Mouse (Mus musculus) midbrain, embryonic 11.5 days (tissue): ENCODE results near the gene Pet100. TPM values are rescaled to one million over a fixed set of nuclear protein-coding genes. Genes with fewer than 3 reads are reported as not detected.

Source experiments
- ATAC-seq: fragments of 200-750 bp; cut with Nextera tagmentation; 2 replicates; pipeline ENCODE4 v1.8.0; 2017; ENCODE audit warnings: moderate TSS enrichment, moderate library complexity; ENCODE audit not compliant: low FRiP score
- DNase-seq: peaks from one replicate; pipeline ENCODE4 v3.0.0; 2015; ENCODE audit warnings: low spot score; ENCODE audit errors: missing footprints
- H3K27ac ChIP-seq: fragments of 300-500 bp; sonication (generic); 2 replicates; pipeline ENCODE4 v1.5.1; 2014; ENCODE audit warnings: low read depth, low read length
- H3K27me3 ChIP-seq: fragments of 300-500 bp; sonication (generic); 2 replicates; pipeline ENCODE4 v1.6.1; 2014; ENCODE audit warnings: mild to moderate bottlenecking, low read length, moderate library complexity, mixed read lengths; ENCODE audit not compliant: control insufficient read depth, insufficient read depth
- H3K36me3 ChIP-seq: fragments of 300-500 bp; sonication (generic); 2 replicates; pipeline ENCODE4 v1.6.1; 2014; ENCODE audit warnings: mild to moderate bottlenecking, low read length, moderate library complexity, mixed read lengths; ENCODE audit not compliant: control insufficient read depth, insufficient read depth
- H3K4me1 ChIP-seq: fragments of 300-500 bp; sonication (generic); 2 replicates; pipeline ENCODE4 v1.6.1; 2014; ENCODE audit warnings: low read length; ENCODE audit not compliant: control insufficient read depth, insufficient read depth
- H3K4me2 ChIP-seq: fragments of 300-500 bp; sonication (generic); 2 replicates; pipeline ENCODE4 v1.6.1; 2014; ENCODE audit warnings: mild to moderate bottlenecking, moderate library complexity
- H3K4me3 ChIP-seq: fragments of 300-500 bp; sonication (generic); 2 replicates; pipeline ENCODE4 v1.5.1; 2014; ENCODE audit warnings: low read depth, low read length
- H3K9ac ChIP-seq: fragments of 300-500 bp; sonication (generic); 2 replicates; pipeline ENCODE4 v1.6.1; 2014; ENCODE audit warnings: low read length
- H3K9me3 ChIP-seq: fragments of 300-500 bp; sonication (generic); 2 replicates; pipeline ENCODE4 v1.6.1; 2016; ENCODE audit warnings: low read length; ENCODE audit not compliant: control insufficient read depth
- WGBS: fragments of 180-500 bp; shearing (Covaris S2); extraction: QIAGEN DNeasy Blood & Tissue Kit; methylation state at CpG from one replicate; pipeline ENCODE4 v1.1.7; 2014; 5-methylcytosine and 5-hydroxymethylcytosine counted together
- polyA plus RNA-seq: library from polyadenylated mRNA; unstranded; fragments of >200 nt; fragmentation: Nextera tagmentation; extraction: Ambion mirVana; gene quantifications from 2 replicates; pipeline ENCODE4 v1.2.1, GENCODE M21; 2014

Pet100 gene
- polyA plus RNA-seq, 1 experiment from 2014 or later: 113 TPM

DNA sequence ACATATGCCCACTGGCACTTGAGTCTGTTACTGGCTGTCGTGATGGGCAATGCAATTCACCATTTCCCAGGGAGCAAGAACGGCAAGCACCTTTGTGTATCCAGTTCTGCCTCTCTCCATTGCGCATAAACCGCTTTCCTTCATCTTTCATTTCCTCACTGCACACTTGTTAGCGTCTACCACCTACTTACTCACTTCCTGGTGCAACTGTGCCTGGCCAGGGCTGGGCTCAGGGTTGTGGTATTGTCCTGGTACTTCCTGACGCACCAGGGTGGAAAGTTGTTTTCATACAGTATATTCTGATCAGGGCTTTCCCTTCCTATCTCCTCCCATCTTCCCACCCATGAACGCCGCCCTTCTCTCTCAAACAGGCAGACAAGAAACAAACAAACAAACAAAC lies 39.5 kb downstream of the Pet100 start:
- Histone ChIP-seq H3K27me3 (no peaks in the 10 kb centered on the region), H3K4me1 (peaks cover 8% of the 10 kb centered on the region), H3K4me2 (no peak overlapping the region), H3K9me3 (no peaks in the 10 kb centered on the region), H3K9ac (no peak overlapping the region), H3K4me3 (no peak overlapping the region), H3K36me3 (no peaks in the 10 kb centered on the region), H3K27ac (no peak overlapping the region)
- no peak for ATAC-seq
- WGBS: 83% methylated on average over 8 of the region's 8 CpGs
- DNase-seq: no peak

DNA sequence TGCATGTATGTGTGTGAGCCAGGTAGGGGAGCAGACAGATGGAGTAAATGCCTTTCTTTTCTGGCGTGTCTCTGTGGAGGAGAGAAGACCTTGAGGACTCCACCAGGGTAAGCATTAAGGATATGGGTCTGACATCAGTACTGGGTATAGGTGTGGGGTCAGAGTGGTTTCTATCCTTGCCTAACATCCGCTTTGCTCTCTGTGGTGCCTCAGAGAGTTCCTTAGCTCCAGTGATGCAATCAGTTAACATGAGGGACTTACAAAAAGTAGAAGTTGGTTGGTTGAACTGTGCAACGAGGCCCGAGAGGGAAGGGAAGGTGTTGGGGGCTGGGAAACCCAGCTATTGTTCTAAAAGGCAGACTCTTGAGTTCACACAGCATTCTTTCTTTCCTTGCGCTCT lies 43.1 kb downstream of the Pet100 start:
- H3K4me3 ChIP-seq: no peak overlapping the region
- H3K27me3 ChIP-seq: no peaks in the 10 kb centered on the region
- H3K9me3 ChIP-seq: no peaks in the 10 kb centered on the region
- H3K9ac ChIP-seq: no peak overlapping the region
- no peak for DNase-seq
- no peak overlapping the region for H3K27ac ChIP-seq
- no peak for ATAC-seq
- H3K4me2 ChIP-seq: no peak overlapping the region
- H3K36me3 ChIP-seq: no peaks in the 10 kb centered on the region
- no peaks in the 10 kb centered on the region for H3K4me1 ChIP-seq
- WGBS: 71% methylated on average over 5 of the region's 5 CpGs

DNA sequence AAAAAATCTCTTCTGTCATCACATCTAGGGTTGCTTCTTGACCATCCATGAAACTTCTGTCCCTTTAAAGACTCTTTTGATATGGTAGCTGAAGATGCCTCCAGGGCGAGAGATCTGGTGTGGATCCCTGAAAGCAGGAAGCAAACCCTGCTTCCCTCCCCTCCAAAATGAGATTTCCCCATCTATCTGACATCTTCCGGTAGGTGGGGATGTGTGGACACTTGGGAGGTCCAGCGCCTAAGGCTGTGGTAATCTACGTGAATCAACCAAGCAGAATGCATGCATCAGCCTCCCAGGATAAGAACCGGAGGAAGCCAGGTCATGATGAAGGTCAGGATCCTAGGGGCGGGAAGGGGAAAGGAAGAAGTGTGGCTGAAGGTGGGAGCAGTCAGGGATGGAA lies 44.2 kb downstream of the Pet100 start, which contains the start of gene Mcemp1:
TSS of gene Mcemp1 (plus strand) at position 248 of the 400 bp plus-strand sequence.
- WGBS: 73% methylated on average over 6 of the region's 6 CpGs
- no peak within 1 kb of the TSS for H3K4me2 ChIP-seq
- no peaks in the 10 kb centered on the region for H3K27me3 ChIP-seq
- no peak within 1 kb of the TSS for H3K4me3 ChIP-seq
- no peaks in the 10 kb centered on the region for H3K4me1 ChIP-seq
- no peaks in the 10 kb centered on the region for H3K9me3 ChIP-seq
- no peak within 1 kb of the TSS for H3K9ac ChIP-seq
- DNase-seq (no peak), ATAC-seq (no peak)
- no peak within 1 kb of the TSS for H3K27ac ChIP-seq
- no peaks in the 10 kb centered on the region for H3K36me3 ChIP-seq

DNA sequence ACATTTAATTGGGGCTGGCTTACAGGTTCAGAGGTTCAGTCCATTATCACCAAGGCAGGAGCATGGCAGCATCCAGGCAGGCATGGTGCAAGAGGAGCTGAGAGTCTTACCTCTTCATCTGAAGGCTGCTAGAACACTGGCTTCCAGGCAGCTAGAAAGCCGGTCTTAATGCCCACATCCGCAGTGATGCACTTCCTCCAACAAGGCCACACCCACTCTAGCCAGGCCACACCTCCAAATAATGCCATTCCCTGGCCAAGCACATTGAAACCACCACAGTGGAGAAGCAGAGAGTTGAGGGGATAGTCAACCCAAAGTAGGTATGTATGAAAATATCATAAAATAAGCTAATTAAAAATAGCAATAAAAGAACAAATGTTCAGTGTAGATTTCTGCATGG lies 49.0 kb downstream of the Pet100 start:
- ATAC-seq: no peak

DNA sequence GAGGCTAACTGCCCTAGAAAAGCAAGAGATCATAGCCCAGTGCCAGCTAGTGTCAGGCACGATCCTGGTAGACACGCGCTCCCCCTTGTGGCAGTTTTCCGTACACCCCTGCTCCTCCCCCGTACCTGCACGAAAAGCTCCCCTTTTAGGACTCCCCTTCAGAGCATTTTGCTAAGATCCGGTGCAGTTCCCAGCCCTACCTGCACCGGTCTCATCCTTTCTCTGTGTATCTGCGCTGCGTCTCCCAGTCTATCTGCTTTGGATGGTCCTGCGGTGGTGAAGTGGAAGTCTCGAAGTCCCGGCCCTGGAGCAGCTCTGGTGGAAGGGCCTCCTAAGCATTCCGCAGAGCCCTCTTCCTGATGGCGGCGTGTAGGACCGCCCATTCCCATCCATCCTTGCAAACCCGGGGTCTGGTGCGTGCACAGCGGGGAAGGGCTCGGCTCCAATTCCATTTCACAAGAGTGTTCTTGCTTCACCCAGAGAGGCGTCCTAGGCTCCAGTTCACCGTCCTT lies 50.7 kb downstream of the Pet100 start, which contains the start of gene Fcor:
TSS of gene Fcor (minus strand) at position 383 of the 512 bp plus-strand sequence.
- H3K9ac ChIP-seq: peak within 1 kb of the TSS; percentile 73
- DNase-seq (peak; percentile 98), ATAC-seq (peak; percentile 84)
- H3K9me3 ChIP-seq: no peaks in the 10 kb centered on the region
- H3K27ac ChIP-seq: peak within 1 kb of the TSS; percentile 9; the same call in 1 of the 2 replicates
- WGBS: under 1% methylated on average over 23 of the region's 23 CpGs
- peak within 1 kb of the TSS; percentile 50 for H3K4me3 ChIP-seq
- H3K36me3 ChIP-seq: no peaks in the 10 kb centered on the region
- no peaks in the 10 kb centered on the region; the same call in 1 of the 2 replicates for H3K4me1 ChIP-seq
- H3K4me2 ChIP-seq: peak within 1 kb of the TSS; percentile 64
- no peaks in the 10 kb centered on the region for H3K27me3 ChIP-seq

More for the DNA sequence above, 49.0 kb downstream of the Pet100 start:
- 89% methylated on average over 2 of the region's 2 CpGs for WGBS
- Histone ChIP-seq H3K27me3 (no peaks in the 10 kb centered on the region), H3K36me3 (no peaks in the 10 kb centered on the region), H3K9me3 (no peaks in the 10 kb centered on the region), H3K4me1 (no peaks in the 10 kb centered on the region), H3K27ac (no peak overlapping the region), H3K4me3 (no peak overlapping the region), H3K9ac (no peak overlapping the region), H3K4me2 (no peak overlapping the region)
- no peak for DNase-seq

DNA sequence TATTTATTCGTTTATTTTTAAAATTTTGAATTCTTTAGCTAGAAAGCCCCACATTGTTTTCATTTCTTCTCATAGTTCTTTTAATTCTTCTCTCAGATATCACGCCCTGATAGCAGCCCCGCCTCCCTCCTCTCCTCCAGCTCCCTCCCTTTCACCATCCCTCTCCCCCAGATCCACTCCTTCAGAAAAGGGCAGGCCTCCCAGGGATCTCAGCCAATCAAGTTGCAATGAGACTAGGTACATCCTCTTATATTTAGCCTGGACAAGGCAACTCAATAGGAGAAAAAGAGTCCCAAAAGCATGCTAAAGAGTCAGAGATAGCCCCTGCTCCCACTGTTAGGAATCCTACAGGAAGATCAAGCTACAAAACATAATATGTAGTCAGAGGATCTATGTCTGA lies 53.3 kb downstream of the Pet100 start:
- no peak for DNase-seq
- 51% methylated on average over 3 of the region's 3 CpGs for WGBS

More for the DNA sequence above, 53.3 kb downstream of the Pet100 start:
- ATAC-seq: no peak
- Histone ChIP-seq H3K4me3 (no peak overlapping the region), H3K27ac (no peak overlapping the region), H3K4me2 (no peak overlapping the region), H3K27me3 (no peaks in the 10 kb centered on the region), H3K36me3 (peaks cover 9% of the 10 kb centered on the region; the same call in 1 of the 2 replicates), H3K9ac (no peak overlapping the region), H3K9me3 (no peaks in the 10 kb centered on the region), H3K4me1 (peaks cover 9% of the 10 kb centered on the region; the same call in 1 of the 2 replicates)

Other genes with a start within 250 kb of the Pet100 start
- 9.7 and 10.1 TPM in 2 replicates for gene Arhgef18, start 228.5 kb upstream of the Pet100 start, polyA plus RNA-seq
- gene Pex11g, start 153.9 kb upstream of the Pet100 start, polyA plus RNA-seq: 1.8 and 2.8 TPM in 2 replicates
- gene Tex45, start 150.7 kb upstream of the Pet100 start, polyA plus RNA-seq: 0.23 TPM in 1 of 2 replicates, not detected in the other
- 30.2 and 31.3 TPM in 2 replicates for gene Zfp358, start 128.4 kb upstream of the Pet100 start, polyA plus RNA-seq
- gene Mcoln1, start 121.1 kb upstream of the Pet100 start, polyA plus RNA-seq: 44.6 and 47.5 TPM in 2 replicates
- 15.6 and 15.8 TPM in 2 replicates for gene Pnpla6, start 106.2 kb upstream of the Pet100 start, polyA plus RNA-seq
- gene C330021F23Rik, start 53.6 kb upstream of the Pet100 start, polyA plus RNA-seq: 6.3 and 8.1 TPM in 2 replicates
- gene Camsap3, start 34.3 kb upstream of the Pet100 start, polyA plus RNA-seq: 11.3 and 11.9 TPM in 2 replicates
- 58.6 and 63.8 TPM in 2 replicates for gene Xab2, start 232 bp upstream of the Pet100 start, polyA plus RNA-seq
- 0.23 TPM in 1 of 2 replicates, not detected in the other for gene Pcp2, start 4.0 kb downstream of the Pet100 start, polyA plus RNA-seq
- 16.7 and 18.1 TPM in 2 replicates for gene Stxbp2, start 9.4 kb downstream of the Pet100 start, polyA plus RNA-seq
- gene Retn, start 34.2 kb downstream of the Pet100 start, polyA plus RNA-seq: 0.15 TPM in 1 of 2 replicates, not detected in the other
- gene Mcemp1, start 44.2 kb downstream of the Pet100 start, polyA plus RNA-seq: 0.20 and 0.28 TPM in 2 replicates
- 5.4 and 6.8 TPM in 2 replicates for gene Fcor, start 50.8 kb downstream of the Pet100 start, polyA plus RNA-seq
- gene Trappc5, start 54.8 kb downstream of the Pet100 start, polyA plus RNA-seq: 41.0 and 43.3 TPM in 2 replicates
- gene Fcer2a, start 72.6 kb downstream of the Pet100 start, polyA plus RNA-seq: 0.11 and 0.27 TPM in 2 replicates
- gene Clec4g, start 99.1 kb downstream of the Pet100 start, polyA plus RNA-seq: not detected in 2 replicates
- not detected in 2 replicates for gene Cd209a, start 127.4 kb downstream of the Pet100 start, polyA plus RNA-seq
- gene Cd209e, start 232.8 kb downstream of the Pet100 start, polyA plus RNA-seq: not detected in 2 replicates